Mouse (Mus musculus) embryo, embryonic 10 days (tissue): ENCODE measurements around the gene Gm20843.
"Not testable (repeated sequence)": the region's sequence is repeated elsewhere in the genome, so short reads cannot be mapped to it uniquely, and the experiment has no call there.

Experiments
- DNase-seq: peaks from one replicate; pipeline ENCODE4 v3.0.0-alpha.2; 2015; ENCODE audit warnings: low spot score

The Gm20843 gene

GRCm38 (mm10) chrY:72247018-72247417 lies at the start of gene Gm20843:
Gm20843 (minus strand) TSS chrY:72247118.
- DNase-seq, result not testable (repeated sequence)
